Mouse (Mus musculus) frontal cortex, adult (tissue): Measurements from ENCODE around the gene Sash1.

Experiments used
- ATAC-seq: cut with Nextera tagmentation; 2 replicates; pipeline ENCODE4 v1.9.2; 2017; ENCODE audit warnings: mild to moderate bottlenecking, moderate library complexity, mixed read lengths; ENCODE audit not compliant: low TSS enrichment

The Sash1 gene

GRCm38 (mm10) chr10:8682341-8682740, 203.5 kb downstream of the Sash1 start:
- peak; percentile 69 for ATAC-seq

- no peak for ATAC-seq
These were observed 209.1 kb downstream of the Sash1 start for GRCm38 (mm10) chr10:8676722-8677121.
